Mouse (Mus musculus): Measurements from ENCODE around the gene Zfp704.

DNA sequence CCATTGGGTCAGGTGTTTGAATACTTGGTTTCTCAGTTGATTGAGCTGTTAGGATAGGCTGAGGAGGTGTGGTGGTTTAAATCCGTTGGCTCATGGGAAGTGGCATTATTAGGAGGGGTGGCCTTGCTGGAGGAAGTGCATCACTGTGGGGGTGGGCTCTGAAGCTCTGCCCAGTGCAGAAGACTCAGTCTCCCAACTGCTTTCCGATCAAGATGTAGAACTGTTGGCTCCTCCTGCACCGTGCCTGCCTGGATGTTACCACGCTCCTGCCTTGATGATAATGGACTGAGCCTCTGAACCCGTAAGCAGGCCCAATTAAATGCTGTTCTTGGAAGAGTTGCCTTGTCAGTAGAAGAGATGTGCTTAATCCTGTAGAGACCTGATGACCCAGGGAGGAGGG lies 154.5 kb downstream of the Zfp704 start:
- TF ChIP-seq CTCF (IDR thresholded peaks at IDR 0.05; ENCODE audit: insufficient read depth, low read length) (no peak), POLR2A (IDR thresholded peaks at IDR 0.05; ENCODE audit: borderline replicate concordance, extremely low read depth, low read depth, low read length) (no peak)
